Mouse (Mus musculus): ENCODE measurements around the gene Ank2.

Gene Ank2

DNA sequence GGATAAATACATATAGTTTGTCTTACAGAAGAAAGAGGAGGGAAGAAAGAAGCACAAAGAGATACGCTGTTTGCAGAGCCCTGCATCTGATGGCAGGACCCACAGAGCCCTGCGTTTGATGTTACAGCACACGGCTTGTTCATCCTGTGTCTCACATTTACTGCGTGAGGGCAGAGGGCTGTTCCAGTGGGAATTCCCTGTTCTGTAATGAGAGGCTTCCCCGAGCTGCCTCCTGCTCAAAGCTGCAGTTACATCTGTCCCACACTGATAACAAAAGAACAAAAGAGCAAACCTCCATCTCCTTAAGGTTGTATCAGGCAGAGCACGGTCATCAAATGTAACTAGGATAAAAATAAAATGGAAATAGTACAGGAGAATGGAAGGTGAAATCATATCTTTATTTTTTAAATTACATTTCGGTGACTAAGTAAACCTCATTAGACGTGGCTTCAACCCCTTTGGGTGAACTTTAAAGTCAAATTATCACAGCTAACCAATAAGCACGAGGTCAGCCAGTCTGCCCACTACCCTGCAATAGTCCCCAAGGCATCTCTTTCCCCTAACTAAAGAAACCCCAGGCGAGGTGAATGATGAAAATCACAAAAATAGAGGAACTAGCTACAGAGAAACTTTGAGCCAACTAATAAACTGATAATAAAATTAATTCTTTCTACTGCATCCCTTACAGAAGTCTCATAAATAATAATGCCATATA is 255.1 kb downstream of the Ank2 start:
- no peak for DNase-seq (ENCODE audit: low read depth, low spot score)

DNA sequence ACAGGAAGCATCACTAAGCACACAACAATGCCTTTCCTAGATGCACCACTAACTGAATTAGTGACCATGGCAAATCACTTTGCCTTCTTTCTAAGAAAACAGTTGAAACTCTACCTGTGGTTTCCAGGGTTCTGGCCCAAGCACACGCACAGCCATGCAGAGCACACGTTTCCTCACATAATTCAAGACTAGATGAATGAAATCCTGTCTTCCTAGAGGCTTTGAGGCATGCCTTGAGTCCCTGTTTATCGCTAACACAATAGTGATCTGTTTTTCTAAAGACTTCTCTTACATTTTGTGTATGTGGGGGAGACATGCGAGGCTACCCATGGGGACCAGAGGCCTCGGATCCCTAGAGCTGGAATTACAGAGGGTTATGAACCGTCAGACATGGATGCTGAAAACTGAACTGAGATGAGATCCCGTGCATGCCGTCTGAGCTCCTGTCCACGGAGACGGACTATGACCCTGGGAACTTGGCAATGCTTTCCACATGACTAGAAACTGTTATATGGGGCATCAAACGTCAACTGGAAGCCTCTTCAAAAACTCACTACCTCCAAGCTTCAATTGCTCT is 256.8 kb downstream of the Ank2 start:
- no peak for DNase-seq (ENCODE audit: low read depth, low spot score)

DNA sequence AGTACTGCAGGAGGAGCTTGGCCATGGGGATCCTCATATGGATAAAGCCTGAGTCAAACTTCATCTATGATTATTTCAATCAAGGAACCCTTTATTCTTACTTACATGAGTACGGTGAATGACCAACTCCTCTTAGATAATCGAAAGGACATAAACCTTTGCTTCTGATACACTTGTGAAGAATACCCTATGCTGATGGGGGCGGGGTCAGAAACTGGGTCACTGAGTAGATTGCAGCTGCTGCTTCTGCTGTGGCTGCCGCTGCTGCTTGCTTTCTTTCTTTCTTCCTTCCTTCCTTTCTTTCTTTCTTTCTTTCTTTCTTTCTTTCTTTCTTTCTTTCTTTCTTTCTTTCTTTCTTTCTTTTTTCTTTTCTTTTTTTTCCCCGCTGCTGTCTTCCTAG is 263.9 kb downstream of the Ank2 start:
- DNase-seq (ENCODE audit: low read depth, low spot score), result no peak

DNA sequence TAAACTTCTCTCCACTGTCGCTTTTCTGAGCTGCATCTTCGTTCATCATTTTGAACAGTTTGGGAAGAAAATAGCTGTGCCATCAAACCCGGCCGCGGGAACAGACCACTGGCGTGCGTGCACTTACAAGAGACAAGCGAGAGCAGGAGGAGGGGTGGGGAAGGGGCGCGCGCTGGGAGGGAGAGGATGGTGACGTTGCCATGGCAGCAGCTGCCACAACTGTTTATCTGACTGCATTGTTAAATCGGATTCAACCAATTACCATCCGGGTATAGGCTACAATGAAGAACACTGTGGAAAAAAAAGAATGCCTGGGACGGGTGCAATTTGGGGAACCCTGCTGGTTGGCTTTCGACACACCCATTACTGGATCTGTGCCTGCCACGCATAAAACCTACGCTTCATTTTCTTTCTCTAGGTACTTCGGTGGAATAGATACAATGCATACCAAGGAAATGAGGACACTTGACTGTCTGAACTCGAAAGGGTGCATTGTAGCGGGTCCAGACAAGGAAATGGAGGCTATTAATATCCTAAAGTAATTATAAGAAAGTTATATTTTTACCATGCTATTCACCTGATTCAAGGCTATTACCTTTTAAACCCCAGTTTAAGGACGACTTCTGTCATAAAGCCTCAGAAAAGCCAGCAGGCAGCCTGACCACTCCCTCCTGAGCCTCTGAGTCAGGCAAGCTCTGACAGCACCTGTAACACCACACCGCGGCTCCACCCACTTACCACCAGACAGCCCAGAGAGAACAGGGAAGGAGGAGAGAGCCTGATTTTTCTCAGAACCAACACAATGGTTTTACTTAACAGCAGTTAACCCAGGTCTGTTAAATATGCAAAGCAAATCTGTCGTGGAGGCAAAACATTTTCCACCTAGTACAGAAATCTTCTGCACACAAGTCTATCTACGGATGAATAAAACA is 273.1 kb downstream of the Ank2 start:
- DNase-seq (ENCODE audit: low read depth, low spot score), result no peak

DNA sequence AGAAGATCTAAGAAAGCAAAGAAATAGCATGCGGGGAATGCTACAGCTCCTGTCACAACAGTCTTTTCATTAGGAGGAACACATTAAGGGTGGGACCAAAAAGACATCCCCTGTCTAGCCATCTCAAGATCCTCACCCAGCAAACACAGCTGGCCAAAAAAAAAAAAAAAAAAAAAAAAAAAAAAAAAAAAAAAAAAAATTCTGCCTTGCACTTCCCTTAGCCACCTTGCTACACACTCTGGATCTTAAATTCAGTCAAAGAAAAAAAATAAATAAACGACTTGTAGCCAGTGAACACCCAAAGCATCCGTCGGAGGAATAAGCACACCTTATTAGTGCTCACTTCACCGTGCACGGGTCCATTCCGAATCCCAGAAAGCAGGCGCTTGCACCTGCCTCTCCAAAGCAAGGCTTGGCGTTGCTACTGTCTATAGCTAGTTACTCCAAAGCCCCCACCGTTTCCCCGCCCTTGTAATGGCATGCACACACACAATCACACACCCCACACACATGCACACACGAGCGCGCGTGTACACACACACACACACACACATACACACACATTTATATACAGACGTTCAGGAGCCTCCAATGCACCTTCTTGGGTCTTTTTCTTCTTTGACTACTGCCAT is 273.9 kb downstream of the Ank2 start:
- DNase-seq (ENCODE audit: low read depth, low spot score), result no peak

DNA sequence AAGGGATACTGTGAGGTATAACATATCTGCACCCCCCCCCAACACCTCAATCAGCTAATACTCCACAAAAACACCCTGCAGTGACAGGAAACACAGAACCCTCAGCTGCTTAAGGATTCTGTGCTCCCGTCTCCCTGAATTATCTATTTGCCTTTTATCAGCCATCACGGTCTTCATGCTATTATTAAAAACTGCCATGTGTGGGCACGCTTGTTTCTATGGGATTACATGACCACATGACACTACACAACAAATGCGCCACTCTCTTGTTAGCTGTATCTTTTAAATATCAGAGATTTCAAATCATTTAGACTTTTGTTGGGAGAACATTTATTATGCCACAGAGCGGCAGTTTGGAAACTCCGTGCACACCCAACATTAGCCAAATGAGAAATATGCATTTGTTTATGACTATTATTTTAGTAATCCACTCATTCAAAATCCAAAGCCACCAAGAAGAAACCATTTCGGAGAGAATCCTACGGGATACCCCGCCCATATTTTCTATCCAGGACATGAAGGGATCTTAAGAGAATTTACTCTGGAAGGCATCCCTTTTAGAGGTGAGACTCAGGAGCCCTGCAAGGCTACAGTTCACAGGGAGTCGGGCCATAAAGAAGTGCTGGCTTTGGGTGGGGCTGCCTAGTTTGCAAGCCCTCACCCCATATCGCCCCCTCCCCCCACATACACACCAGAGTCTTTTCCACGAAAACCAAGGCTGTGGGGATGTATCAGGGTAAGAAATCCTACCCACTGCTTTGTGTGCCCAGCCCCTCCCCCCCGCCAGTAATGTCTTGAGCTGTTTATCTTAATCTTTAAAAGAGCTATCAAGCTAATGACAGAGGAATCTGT is 274.6 kb downstream of the Ank2 start:
- DNase-seq (ENCODE audit: low read depth, low spot score), result no peak

DNA sequence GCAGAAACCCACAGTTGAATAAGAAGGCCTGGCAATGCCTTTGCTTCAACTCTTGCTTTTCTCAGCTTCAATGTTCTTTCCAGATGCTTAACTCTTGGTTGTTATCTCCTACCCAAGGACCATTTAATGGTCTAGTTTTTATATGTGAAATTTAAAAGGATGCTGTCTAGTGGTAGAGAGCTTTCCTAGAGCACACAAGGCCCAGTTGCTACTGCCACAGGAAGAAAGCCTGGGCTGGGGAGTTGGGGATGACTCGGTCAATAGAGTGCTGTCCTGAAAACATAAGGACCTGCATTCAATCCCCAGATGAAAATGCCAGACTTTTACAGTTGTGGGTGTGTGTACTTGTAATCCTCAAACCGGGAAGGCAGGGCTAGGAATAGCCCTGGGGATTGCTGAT is 277.1 kb downstream of the Ank2 start:
- DNase-seq (ENCODE audit: low read depth, low spot score), result no peak

DNA sequence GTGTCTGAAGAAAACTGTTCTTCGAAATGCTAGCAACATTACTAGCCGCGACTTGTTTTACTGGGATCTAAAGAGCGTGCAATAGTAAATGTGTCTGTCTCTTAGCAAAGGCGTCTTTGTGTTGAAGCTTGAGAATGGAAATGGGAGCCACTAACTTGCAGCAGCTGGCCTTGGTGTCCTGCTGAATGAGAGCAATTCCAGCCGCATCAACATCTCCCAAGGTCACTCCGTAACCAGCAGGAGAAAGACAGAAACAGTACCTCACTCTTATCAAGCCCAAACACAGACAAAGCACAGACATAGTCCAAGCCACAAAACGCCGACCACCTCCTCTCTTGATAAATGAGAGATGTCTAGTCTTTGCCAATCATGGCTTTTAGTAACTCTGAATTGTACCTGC is 278.3 kb downstream of the Ank2 start:
- no peak for DNase-seq (ENCODE audit: low read depth, low spot score)

DNA sequence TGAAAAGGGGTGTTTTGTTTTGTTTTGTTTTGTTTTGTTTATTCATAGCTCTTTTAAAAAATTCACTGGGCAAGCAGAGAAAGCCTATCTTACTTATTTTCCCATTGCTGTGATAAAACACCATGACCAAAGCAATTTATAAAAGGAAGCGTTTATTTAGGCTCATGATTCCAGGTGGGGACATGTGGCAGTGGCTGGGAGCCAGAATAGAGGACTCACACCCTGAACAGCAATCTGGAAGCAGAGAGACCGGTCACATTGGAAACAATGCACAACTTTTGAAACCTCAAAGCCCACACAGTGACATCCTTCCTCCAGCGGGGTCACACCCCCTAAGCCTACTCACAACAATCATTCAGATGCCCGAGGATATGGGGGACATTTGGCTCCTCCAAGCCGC is 285.6 kb downstream of the Ank2 start:
- DNase-seq (ENCODE audit: low read depth, low spot score), result no peak

DNA sequence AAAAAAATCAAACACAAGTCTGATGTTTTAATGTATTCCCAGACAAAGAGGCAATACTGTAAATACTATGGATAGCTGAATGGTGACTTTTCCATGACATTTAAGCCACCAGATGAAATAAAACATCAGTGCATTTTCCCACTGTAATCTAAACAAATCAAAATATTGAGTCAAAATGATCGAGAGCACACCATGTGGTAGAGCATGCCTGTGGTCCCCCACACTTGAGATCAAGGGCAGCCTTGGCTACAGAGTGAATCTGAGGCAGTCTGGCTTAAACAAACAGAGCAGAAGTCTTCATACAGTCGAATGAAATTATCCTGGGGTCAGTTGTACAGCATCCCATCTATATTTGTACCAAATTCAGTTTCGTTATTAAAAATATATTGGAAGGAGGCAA is 288.0 kb downstream of the Ank2 start:
- no peak for DNase-seq (ENCODE audit: low read depth, low spot score)

DNA sequence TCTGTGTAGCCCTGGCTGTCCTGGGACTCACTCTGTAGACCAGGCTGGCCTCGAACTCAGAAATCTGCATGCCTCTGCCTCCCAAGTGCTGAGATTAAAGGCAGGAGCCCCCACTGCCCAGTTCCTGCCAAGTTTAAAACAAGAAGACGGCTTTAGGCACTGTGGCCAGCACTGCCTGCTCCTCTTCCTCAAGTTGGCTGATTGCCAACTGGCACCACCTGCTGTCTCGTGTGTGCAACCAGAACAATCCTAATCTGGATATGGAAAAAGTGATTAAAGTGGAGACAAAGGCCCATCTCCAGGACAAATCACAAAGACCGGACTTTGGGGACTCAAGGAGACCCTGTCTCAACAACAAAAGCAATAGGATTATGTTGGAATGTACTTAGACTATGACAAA is 288.6 kb downstream of the Ank2 start:
- no peak for DNase-seq (ENCODE audit: low read depth, low spot score)

DNA sequence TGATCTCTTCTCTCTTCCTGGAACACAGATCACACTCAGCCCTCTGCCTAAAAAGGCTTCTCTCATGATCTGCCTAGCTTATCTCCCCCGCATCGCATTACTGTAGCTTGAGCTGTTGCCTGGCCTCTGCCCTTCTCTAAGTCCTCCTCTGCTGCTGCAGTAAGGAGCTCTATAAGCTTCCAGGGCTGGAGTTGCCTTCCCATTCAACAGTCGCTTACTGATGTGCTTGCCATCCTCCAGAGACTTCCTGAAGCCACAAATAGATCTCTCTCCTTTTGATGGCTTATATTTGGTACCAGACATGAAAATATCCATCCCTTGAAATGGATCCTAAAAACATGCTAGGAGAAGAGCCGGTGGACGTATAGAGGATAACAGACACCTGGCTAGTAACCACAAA is 290.3 kb downstream of the Ank2 start:
- no peak for DNase-seq (ENCODE audit: low read depth, low spot score)

DNA sequence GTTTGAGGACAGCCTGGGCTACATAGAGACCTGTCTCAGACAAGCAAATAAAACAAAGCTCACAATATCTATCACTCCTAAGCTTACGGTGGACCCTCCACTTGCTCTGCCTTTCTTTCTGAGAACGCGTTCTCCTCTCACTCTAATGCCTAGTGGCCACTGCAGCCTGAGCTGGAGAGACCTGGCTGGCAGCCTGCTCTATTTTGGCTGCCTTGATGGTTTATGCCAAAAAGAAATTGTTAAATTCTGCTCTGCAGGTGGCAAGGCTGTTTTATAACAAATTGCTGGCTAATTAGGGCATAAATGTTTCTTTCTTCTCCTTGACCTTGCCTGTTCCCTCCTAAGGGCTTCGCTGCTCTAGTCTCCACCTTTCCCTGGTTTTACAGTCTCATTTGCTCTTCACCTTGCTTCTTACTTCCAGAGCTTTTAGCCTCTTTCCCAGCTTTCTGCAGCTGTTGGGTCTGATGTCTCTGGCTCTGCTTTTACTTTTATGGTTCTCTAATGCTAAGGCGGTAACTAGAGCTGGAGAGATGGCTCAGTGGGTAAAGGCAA is 293.2 kb downstream of the Ank2 start:
- no peak for DNase-seq (ENCODE audit: low read depth, low spot score)

DNA sequence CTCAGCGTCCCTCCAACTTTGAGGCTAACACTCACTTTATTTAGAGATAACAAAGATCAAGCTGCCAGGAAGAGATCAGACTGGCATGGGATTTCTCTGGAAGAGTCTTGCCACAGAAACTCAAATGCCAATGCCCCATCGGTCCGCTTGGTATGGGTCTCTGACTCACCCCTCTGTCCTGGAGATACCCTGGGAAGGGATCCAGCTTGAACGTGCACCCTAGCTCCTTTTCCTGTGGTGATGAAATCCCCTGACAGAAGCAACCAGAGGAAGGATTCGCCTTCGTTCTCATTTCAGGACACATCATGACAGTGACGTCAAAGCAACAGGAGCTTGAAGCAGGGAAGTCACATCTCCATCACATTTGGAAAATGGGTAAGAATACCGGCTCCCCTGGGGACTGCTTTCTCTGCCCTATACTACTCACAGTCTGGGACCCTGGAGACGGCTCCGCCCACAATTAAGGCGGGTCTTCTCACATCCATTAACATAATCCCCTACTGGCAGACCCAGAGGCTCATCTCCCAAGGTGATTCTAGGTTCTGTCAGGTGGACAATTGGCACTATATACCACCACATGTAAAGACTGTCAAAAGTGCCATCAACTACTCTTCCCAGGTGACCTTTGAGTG is 296.6 kb downstream of the Ank2 start:
- no peak for DNase-seq (ENCODE audit: low read depth, low spot score)

DNA sequence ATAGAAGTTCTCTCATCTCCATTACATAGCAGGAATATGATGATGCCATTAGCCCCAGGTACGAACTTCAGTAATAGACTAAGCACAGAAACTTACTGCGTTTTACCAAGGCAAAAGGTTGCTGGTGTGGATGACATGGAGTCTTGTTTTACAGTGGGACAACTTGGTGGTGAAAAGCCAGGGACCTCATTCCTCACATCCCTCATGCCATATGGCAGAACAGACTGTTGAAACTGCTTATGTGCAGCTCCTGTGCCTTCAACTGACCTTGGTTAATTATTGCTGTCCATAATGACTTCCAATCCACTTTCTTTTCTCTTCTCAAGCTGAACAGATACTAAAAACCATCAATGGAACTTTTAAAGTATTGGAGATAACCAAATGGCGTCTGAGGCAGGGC is 298.4 kb downstream of the Ank2 start:
- no peak for DNase-seq (ENCODE audit: low read depth, low spot score)

DNA sequence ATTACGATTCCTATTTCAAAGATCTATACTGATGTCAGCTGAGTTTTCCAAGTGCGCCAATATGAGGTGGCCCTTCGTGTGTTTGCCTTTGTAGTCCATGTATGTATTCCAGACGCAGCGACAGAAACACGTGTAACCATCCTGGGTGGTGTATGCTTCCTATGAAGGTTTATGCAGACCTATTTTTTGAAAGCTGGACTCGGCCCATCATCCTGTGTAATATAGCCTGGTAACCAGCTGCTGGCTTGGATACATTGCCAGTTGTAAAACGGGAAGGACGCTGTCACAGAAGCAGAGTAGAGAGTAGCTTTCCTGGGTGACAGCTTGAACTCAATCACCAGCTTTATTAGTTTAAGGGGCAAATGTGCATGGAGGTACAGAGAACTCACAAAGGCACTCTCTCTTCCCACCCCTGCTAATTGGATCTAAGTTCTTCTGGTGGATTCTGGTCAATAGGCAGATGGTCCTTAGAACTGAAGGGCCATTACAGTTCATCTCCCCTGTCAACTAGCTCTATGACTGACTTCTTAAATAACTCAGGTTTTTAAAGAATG is 300.0 kb downstream of the Ank2 start:
- DNase-seq (ENCODE audit: low read depth, low spot score), result no peak

DNA sequence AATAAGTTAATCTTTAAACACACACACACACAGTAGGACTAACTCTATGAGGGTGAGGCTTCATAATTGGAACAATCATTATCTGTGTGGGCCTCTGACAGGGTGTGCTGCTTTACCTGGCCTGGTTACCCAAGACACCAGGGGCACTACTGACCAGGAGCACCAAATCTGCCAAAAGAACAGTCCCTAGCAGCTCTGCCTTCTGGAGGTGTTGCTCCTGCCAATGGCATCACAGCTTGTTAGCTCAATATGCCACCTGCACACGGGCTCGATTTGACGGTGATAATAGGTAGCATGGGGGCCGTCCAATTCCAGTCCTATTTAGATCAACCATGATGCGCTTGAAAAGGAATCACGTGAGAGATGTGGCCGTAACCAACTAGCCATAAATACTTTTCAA is 300.5 kb downstream of the Ank2 start:
- no peak for DNase-seq (ENCODE audit: low read depth, low spot score)

DNA sequence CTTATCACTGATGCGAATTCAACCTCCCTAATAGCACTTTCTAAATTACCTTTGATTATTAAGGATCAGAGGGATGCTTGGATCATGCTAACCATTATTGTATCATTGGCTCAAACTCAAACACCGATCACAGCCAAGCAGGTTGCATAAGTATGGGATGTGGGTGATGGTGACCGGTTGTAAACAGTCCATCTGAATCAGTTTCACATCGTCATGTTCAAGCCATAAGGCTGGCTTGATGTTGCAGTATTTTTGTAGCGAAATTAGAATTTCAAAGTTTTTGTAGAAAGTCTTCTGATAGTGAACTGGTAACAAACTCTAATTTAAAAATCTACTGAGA is 310.4 kb downstream of the Ank2 start:
- no peak for DNase-seq (ENCODE audit: low read depth, low spot score)

DNA sequence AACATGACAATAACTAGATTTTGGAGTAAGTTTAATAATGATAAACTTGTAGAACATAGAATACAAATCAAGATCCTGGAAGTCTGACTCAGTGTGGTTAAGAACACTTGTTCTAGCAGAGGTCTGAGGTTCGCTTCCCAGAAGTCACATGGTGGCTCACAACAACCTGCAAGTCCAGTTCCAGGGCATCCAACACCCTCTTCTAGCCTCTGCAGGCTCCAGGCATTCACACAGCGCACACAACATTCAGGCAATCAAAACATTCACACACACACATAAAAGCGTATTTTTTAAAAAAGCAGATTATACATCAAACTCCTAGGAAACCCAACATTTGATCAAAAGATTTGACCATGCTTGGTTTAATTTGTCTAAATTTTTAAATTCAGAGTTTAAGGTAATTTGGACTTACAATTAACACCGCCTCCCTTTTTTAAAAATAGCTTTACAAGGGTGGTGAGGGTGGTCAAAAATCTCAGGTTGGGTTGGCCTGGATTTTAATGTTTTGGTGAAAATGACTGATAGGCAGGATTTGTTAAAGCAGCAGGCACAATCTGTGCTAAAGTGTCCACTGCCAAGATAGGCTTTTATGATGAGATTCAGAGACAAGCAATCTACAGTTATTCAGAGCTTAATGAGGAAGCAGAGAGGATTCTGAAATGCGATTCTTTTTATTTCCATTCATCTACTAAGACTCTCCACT is 310.9 kb downstream of the Ank2 start:
- no peak for DNase-seq (ENCODE audit: low read depth, low spot score)

DNA sequence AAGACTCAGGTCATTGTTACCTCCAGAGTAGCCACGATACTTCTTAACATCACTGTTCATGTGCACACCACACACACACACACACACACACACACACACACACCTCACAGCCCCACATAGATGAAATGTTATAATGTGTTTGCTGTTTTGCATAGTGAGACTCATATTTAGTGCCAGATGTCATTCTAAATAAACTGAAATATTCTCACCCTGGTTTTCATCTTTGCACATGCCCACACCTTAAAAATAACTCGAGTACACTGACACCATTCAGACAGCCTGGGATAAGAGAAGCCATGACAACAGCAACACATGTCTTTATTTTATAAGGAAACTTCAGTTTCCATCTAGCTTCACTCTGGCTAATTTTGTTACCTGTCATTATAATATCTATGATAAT is 312.1 kb downstream of the Ank2 start:
- no peak for DNase-seq (ENCODE audit: low read depth, low spot score)

All from CD4-positive helper T cell, adult 2 months (primary cell).